Mouse (Mus musculus) hindbrain, postnatal 0 days (tissue): ENCODE measurements at regions not wholly inside any gene's neighbourhood (a gene's known extent, or its start where the extent isn't known, plus 50 kb on each side); places are given as distances from the start of the nearest gene placed in this dataset.

ENCODE experiments used
- ATAC-seq: fragments of 200-750 bp; cut with Nextera tagmentation; 2 replicates; pipeline ENCODE4 v1.8.0; 2017; ENCODE audit warnings: mild to moderate bottlenecking, moderate TSS enrichment, moderate library complexity
- DNase-seq: peaks from one replicate; pipeline ENCODE4 v3.0.0-alpha.2; 2015; ENCODE audit warnings: low spot score
- H3K27ac ChIP-seq: fragments of 300-500 bp; sonication (generic); 2 replicates; pipeline ENCODE4 v1.5.1; 2014; ENCODE audit warnings: mild to moderate bottlenecking
- H3K27me3 ChIP-seq: fragments of 300-500 bp; sonication (generic); 2 replicates; pipeline ENCODE4 v1.6.1; 2014; ENCODE audit warnings: low read length, mixed read lengths; ENCODE audit not compliant: insufficient read depth
- H3K36me3 ChIP-seq: fragments of 300-500 bp; sonication (generic); 2 replicates; pipeline ENCODE4 v1.6.1; 2014; ENCODE audit warnings: low read length, mixed read lengths; ENCODE audit not compliant: insufficient read depth
- H3K4me1 ChIP-seq: fragments of 300-500 bp; sonication (generic); 2 replicates; pipeline ENCODE4 v1.6.1; 2014; ENCODE audit warnings: antibody characterized with exemption, low read length, mixed read lengths; ENCODE audit not compliant: insufficient read depth
- H3K4me2 ChIP-seq: fragments of 300-500 bp; sonication (generic); 2 replicates; pipeline ENCODE4 v1.6.1; 2014; ENCODE audit warnings: low read depth, mild to moderate bottlenecking, low read length, moderate library complexity, mixed read lengths
- H3K4me3 ChIP-seq: fragments of 300-500 bp; sonication (generic); 2 replicates; pipeline ENCODE4 v1.5.1; 2014; ENCODE audit warnings: low read length
- H3K9ac ChIP-seq: fragments of 300-500 bp; sonication (generic); replicated peaks from 2 replicates; pipeline ENCODE4 v1.6.1; 2014; ENCODE audit warnings: mild to moderate bottlenecking, low read length, moderate library complexity, mixed read lengths
- H3K9me3 ChIP-seq: fragments of 300-500 bp; sonication (generic); 2 replicates; pipeline ENCODE4 v1.6.1; 2016; ENCODE audit warnings: low read length, mixed read lengths
- CTCF ChIP-seq: IDR thresholded peaks from 2 replicates; pipeline ENCODE4 v1.5.1; 2016; ENCODE audit warnings: antibody characterized with exemption, control low read depth, low read depth
- WGBS: fragments of 180-500 bp; shearing (Covaris S2); extraction: QIAGEN DNeasy Blood & Tissue Kit; methylation state at CpG from one replicate; pipeline ENCODE4 v1.1.7; 2014; 5-methylcytosine and 5-hydroxymethylcytosine counted together

- H3K4me1 ChIP-seq: no peaks in the 10 kb centered on the region
- ATAC-seq (no peak), DNase-seq (no peak)
- TF ChIP-seq CTCF: no peak
- H3K9ac ChIP-seq: no peak overlapping the region
- H3K4me3 ChIP-seq: no peak overlapping the region
- 62% methylated on average over 4 of the region's 4 CpGs for WGBS
- no peaks in the 10 kb centered on the region for H3K36me3 ChIP-seq
- no peaks in the 10 kb centered on the region for H3K9me3 ChIP-seq
- no peak overlapping the region for H3K4me2 ChIP-seq
- no peak overlapping the region for H3K27ac ChIP-seq
- H3K27me3 ChIP-seq: no peaks in the 10 kb centered on the region
These were observed 114.5 kb upstream of the Ifne start for GRCm38 (mm10) chr4:88994486-88994885.

- H3K4me3 ChIP-seq: no peak overlapping the region
- H3K9ac ChIP-seq: no peak overlapping the region
- H3K27ac ChIP-seq: no peak overlapping the region
- H3K4me1 ChIP-seq: no peaks in the 10 kb centered on the region
- 88% methylated on average over 2 of the region's 2 CpGs for WGBS
- no peaks in the 10 kb centered on the region for H3K36me3 ChIP-seq
- no peaks in the 10 kb centered on the region for H3K27me3 ChIP-seq
- DNase-seq: no peak
- H3K4me2 ChIP-seq: no peak overlapping the region
- TF ChIP-seq CTCF: no peak
- H3K9me3 ChIP-seq: no peaks in the 10 kb centered on the region
- no peak for ATAC-seq
These were observed 112.5 kb upstream of the Ifne start for GRCm38 (mm10) chr4:88992498-88992897.

GRCm38 (mm10) chr4:88988363-88988762 lies 108.4 kb upstream of the Ifne start:
- DNase-seq (no peak), ATAC-seq (no peak)
- no peaks in the 10 kb centered on the region for H3K9me3 ChIP-seq
- H3K4me1 ChIP-seq: no peaks in the 10 kb centered on the region
- H3K4me3 ChIP-seq: no peak overlapping the region
- H3K27me3 ChIP-seq: no peaks in the 10 kb centered on the region
- WGBS: 64% methylated on average over 4 of the region's 4 CpGs
- no peak overlapping the region for H3K9ac ChIP-seq
- no peak overlapping the region for H3K4me2 ChIP-seq
- TF ChIP-seq CTCF: no peak
- no peak overlapping the region for H3K27ac ChIP-seq
- no peaks in the 10 kb centered on the region for H3K36me3 ChIP-seq

- Histone ChIP-seq H3K4me1 (no peaks in the 10 kb centered on the region), H3K4me3 (no peak overlapping the region), H3K27ac (no peak overlapping the region), H3K9me3 (no peaks in the 10 kb centered on the region), H3K4me2 (no peak overlapping the region), H3K27me3 (no peaks in the 10 kb centered on the region), H3K36me3 (no peaks in the 10 kb centered on the region), H3K9ac (no peak overlapping the region)
- WGBS: 39% methylated on average over 1 of the region's 1 CpGs
- TF ChIP-seq CTCF: no peak
- DNase-seq (no peak), ATAC-seq (no peak)
These were observed 107.1 kb upstream of the Ifne start for GRCm38 (mm10) chr4:88987103-88987502.

- no peak overlapping the region for H3K27ac ChIP-seq
- no peaks in the 10 kb centered on the region for H3K27me3 ChIP-seq
- H3K9ac ChIP-seq: no peak overlapping the region
- no peaks in the 10 kb centered on the region for H3K4me1 ChIP-seq
- WGBS: 92% methylated on average over 3 of the region's 3 CpGs
- H3K4me2 ChIP-seq: no peak overlapping the region
- DNase-seq (no peak), ATAC-seq (no peak)
- no peak overlapping the region for H3K4me3 ChIP-seq
- H3K36me3 ChIP-seq: no peaks in the 10 kb centered on the region
- TF ChIP-seq CTCF: no peak
- H3K9me3 ChIP-seq: no peaks in the 10 kb centered on the region
These were observed 102.5 kb upstream of the Ifne start for GRCm38 (mm10) chr4:88982457-88982856.

- Histone ChIP-seq H3K4me3 (no peak overlapping the region), H3K4me1 (no peaks in the 10 kb centered on the region), H3K27ac (no peak overlapping the region), H3K9me3 (no peaks in the 10 kb centered on the region), H3K4me2 (no peak overlapping the region), H3K36me3 (no peaks in the 10 kb centered on the region), H3K9ac (no peak overlapping the region), H3K27me3 (no peaks in the 10 kb centered on the region)
- DNase-seq (no peak), ATAC-seq (no peak)
- TF ChIP-seq CTCF: no peak
- 87% methylated on average over 3 of the region's 3 CpGs for WGBS
These were observed 97.3 kb upstream of the Ifne start for GRCm38 (mm10) chr4:88977099-88977888.

- H3K9me3 ChIP-seq: no peaks in the 10 kb centered on the region
- ATAC-seq: no peak
- no peak overlapping the region for H3K4me2 ChIP-seq
- 92% methylated on average over 2 of the region's 2 CpGs for whole genome bisulfite sequencing
- no peak for TF ChIP-seq CTCF
- no peaks in the 10 kb centered on the region for H3K4me1 ChIP-seq
- H3K9ac ChIP-seq: no peak overlapping the region
- no peak overlapping the region for H3K27ac ChIP-seq
- H3K36me3 ChIP-seq: no peaks in the 10 kb centered on the region
- H3K27me3 ChIP-seq: no peaks in the 10 kb centered on the region
- H3K4me3 ChIP-seq: no peak overlapping the region
- DNase-seq: no peak
These were observed 94.5 kb upstream of the Ifne start for GRCm38 (mm10) chr4:88974535-88974934.
